Mouse (Mus musculus) fat pad, adult 2 months (tissue): ENCODE measurements around the gene Cyren.

ENCODE experiments used
- DNase-seq: peaks from one replicate; pipeline ENCODE4 v3.0.0-alpha.2; 2011; ENCODE audit warnings: low read depth, low spot score; ENCODE audit errors: extremely low read depth

Gene Cyren

GRCm38 (mm10) chr6:34877509-34878321, at the start of gene Cyren:
Gene Cyren, minus strand, starts transcription at chr6:34878060.
- DNase-seq, result no peak

GRCm38 (mm10) chr6:34927594-34927993, 49.7 kb upstream of the Cyren start:
- no peak for DNase-seq

DNA sequence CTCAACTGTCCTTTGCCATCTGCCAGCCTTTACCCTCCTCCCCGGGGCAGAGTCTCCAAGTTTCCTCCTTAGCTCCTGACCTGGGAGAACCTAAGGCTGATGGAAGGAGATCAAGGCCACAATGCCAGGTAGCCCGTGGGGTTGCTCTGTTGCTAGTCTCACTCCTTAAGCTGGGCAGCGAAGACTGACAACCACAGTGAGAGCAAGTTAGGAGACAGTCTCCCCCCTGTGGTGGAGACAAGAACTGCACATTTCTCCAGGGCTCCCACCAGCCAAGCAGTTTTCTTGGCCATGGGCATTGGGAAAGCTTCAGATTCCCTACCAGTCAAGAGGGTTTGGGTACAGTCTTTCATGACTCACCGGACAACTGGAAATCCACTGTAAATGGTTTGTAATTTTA, 49.3 kb upstream of the Cyren start:
- no peak for DNase-seq

- no peak for DNase-seq
Measured at GRCm38 (mm10) chr6:34921941-34922340, 44.1 kb upstream of the Cyren start.

DNA sequence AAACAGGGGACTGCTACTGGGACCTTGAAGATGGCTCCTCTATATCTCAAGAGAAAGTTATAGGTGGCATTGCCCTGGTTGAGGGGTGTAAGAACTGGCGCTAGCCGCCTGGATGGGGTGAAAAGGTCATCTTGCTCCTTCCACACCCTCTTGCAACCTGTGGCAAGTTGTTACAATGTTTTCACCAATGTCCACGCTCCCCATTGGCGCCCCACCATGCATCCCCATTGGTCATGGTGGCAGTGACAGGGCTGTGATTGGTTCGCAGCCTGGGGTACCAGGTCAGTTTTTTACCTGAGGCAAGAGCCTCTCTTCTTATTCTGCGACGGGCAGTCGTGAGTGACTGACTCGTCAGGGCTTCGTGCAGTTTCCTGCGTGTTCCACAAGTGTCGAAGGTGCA, 42.8 kb upstream of the Cyren start:
- no peak for DNase-seq

DNA sequence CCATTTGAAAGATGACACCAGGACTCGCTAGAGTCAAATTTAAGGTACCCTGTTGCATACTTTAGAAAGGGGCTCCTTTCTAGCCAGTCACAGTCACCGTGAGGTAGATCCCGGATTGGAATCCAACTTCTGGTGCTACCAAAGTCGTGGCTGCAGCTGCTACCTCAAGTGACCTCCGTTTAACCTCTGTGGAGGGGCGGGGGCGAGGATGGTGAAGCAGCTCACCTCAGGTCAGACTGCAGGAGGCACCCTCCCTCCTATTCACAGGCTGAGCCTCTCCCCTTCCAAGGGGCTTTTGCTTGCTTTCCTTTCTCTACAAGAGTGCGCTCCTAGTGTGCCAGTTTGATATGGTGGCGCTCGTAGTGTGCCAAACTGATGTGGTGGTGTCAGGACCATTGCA, 42.1 kb upstream of the Cyren start, which contains the start of gene Stra8:
Stra8 (plus strand) TSS at position 208 of the 400 bp plus-strand sequence.
- no peak for DNase-seq

- DNase-seq, result no peak
Measured at GRCm38 (mm10) chr6:34919146-34919545, 41.3 kb upstream of the Cyren start.

- no peak for DNase-seq
Measured at GRCm38 (mm10) chr6:34914462-34914861, 36.6 kb upstream of the Cyren start.

DNA sequence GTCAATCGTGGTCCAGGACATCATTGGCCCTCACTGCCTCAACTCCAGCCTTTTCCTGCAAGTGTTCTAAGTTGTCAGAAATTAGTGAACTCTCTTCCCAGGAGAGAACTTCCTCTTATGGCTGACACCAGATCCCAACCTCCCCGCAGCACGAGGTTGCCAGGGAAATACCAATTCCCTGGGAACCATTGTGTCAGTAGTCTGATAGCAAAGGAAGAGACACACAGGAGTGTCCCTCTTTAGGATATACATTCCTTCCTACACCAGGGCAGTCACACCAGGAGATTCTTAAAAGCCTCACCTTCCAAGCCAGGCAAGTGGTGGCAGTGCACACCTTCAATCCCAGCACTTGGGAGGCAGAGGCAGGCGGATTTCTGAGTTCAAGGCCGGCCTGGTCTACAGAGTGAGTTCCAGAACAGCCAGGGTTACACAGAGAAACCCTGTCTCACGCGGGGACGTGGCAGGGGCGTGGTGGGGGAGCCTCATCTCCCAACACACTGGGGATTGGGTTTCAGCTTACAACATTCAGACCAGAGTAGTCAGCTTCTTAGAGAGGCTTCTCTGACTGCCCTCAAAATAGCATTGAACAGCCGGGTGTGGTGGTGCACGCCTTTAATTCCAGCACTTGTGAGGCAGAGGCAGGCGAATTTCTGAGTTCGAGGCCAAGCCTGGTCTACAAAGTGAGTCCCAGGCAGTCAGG, 35.6 kb upstream of the Cyren start:
- DNase-seq, result no peak

DNA sequence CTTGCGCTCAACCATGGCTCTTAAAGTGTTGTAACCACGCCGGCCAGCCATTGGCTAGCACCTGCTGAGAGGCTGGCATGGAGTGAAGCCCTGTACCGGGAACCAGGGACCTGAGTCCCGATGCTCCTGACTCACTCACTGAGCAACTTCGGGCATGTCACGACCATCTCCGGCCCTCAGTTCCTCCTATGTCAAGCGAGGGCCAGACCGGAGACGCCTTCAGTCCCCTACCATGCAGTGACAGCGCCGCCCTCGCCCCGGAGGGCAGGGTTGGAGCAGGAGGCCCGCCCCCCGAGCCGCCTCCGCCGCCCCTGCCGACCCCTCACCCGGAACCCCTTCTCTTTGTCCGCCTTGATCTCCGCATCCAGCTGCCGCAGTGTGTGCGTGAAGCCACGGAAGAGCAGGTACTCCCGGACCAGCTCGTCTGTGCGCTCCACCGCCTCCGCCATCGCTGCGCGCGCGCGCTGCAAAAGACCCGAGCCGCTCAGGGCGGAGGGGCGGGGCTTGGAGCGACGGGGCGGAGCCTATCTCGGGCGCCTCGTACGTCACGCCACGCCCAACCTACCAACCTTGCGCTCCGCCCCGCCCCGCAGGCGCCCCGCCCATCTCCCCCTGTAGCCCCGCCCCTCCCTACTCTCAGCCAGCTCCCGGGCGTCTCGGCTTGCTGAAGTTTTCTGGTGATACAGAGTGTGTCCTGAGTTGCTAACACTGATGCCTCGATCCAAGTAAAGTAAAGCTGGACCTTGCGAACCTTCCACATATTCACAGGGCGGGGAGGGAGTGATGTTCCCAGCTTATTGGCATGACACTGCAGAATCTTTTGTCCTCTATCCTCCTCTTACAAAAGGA, 32.7 kb upstream of the Cyren start, which contains the start of gene Wdr91:
Wdr91 (minus strand) TSS at position 506 of the 849 bp plus-strand sequence.
- no peak for DNase-seq

DNA sequence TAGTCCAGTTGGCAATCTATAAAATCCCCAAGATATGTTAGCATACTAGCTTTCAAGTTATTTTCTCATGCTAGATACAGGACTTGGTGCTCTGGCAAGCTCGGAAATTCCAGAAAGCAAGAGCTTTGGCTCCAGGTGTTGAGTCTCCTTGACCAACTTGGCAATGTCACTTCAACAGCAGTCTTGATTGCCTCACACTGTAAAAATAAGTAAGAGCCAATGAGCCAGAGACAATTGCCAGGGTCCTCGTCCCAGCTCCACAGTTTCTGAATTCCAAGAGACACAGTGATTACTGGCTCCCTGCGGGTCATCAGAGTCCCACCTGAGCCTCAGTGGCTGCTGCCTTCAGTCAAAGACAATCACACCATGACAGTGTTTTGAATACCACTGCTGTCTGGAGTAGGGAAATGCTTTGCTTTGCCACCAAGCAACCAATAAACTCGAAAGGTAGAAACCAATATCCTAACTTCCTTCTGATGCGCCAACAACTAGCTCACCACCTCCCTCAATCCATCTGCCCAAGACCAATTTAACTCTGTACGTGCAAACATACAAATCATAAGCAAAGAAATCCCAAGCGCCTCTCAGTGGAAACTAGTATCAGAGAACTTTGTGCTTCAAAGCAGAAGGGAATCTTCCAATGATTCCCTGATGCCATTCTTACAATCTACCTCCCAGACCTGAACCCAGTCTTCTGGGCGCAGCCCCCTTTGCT, 31.9 kb upstream of the Cyren start:
- DNase-seq, result no peak

GRCm38 (mm10) chr6:34907696-34908260, 29.9 kb upstream of the Cyren start:
- DNase-seq, result no peak

DNA sequence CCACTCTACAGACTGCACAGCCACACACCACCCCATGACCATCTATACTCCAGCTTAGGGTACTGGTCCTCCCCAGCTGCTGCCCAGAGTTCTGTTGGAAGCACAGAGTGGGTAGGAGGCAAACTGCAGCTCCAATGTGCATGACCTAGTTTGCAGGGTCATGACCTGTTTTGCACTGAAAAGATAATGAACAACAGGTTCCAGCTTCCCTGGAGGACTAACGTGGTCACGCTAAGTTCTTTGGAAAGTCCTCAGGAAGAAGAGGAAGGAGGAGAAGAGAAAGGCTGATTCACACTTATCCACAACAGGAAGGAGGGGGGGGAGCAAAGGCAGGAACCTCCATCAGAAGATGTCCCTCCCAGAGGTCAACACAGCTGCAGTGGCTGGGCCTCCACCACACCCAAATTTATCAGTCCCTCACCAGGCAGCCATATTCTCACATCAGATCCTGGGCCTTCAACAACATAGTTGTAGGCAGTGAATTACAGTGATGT, 29.3 kb upstream of the Cyren start:
- DNase-seq, result no peak

- no peak for DNase-seq
Measured at GRCm38 (mm10) chr6:34906661-34907060, 28.8 kb upstream of the Cyren start.

GRCm38 (mm10) chr6:34906125-34906524, 28.3 kb upstream of the Cyren start:
- DNase-seq, result no peak

DNA sequence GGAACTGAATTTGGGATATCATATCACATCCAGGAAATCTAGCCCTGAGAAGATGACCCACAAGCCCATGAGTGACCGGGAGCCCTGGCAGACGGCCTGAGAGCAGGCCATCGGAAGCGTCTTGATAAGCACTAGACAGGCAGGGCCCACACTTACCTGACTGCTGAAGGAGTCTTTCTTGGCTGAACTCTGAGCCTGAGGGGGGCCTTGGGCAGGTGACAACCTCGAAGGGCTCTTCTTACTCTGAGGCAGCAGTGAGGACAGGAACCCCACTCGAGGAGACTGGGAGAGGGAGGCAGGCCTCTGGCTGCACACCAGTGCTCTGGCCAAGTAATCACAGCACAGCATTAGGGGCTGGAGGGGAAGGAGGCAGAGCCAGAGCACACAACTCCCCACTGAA, 26.5 kb upstream of the Cyren start:
- no peak for DNase-seq

DNA sequence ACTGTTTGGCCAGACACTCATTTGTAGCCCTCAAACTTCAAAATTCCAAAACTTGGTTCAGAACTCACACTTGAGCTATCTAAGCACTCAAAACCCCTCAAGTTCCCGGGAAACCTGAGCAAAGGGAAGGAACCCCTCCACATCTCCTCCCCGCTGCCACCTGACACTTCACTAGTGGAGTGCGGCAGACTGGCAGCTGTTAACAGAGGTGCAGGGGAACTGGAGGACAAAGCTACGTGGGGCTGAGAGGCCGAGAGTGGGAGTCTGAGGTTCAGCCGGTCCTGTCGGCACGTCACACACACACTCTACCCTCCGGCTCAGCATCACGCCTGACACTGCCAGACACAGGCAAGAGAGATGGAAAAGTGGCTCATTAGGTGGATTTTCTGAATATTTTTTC, 26.0 kb upstream of the Cyren start:
- no peak for DNase-seq

DNA sequence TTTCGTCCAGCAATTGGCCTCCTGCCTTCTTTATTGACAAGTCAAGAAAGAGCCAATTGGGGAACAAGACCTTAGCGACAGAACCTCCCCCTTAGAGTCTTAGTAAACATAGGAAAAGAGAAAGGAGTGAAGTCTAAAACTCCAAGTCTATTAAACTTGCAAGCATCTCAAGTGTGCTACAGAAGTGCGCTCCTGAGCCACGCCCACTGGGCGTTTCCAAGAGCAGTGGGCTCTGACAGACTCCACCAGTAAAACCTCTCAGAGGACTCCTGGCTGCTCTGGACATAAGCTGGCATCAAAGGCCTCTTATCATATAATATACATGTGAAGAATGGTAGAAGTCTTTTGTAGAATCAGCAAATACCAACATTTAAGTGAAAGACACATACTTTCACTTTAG, 25.6 kb upstream of the Cyren start:
- no peak for DNase-seq

DNA sequence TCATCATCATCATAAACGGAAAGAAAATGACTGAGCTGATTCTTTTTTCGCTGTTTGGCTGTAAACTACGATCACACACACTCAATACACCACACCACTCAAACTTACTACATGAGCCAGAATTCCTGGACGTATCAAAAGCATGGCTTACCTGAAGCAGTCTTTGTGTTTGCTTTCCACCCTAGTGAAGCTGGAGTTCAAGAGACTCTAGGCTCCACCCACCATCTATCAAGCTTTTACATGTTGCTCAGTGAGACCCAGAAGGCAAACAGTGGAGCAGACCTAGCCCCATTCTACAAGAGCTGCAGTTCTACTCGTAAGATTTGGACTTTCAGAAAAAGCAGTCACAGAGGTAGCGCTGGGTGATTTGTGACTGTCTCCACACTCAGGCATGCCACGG, 24.7 kb upstream of the Cyren start:
- no peak for DNase-seq

DNA sequence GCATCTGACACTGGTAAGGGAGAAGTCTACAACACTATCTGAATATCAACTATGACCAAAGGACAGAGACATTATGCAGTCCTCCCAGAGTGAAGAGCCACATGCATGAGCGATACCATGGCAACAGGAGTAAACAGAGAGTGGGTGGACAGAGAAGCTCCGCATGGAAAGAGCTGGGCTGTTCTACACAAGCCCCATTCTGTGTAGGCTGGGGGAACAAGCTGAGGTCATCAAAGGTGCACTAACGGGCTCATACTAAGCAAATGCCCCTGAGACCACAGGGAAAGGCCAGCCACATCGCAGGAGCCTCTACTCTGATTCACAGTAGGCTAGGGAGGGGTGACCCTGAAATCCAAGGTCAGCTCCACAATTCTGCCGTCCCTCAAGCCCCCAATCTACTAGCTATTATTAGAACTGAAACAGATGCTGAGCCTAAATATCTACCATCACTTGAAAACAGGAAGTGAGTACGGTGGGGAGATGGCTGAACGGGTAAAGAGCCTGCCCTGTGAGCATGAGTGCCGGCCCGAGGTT, 24.1 kb upstream of the Cyren start:
- no peak for DNase-seq
